14 mouse cellular contexts compared by ENCODE assay signal in the genomic region with DNA sequence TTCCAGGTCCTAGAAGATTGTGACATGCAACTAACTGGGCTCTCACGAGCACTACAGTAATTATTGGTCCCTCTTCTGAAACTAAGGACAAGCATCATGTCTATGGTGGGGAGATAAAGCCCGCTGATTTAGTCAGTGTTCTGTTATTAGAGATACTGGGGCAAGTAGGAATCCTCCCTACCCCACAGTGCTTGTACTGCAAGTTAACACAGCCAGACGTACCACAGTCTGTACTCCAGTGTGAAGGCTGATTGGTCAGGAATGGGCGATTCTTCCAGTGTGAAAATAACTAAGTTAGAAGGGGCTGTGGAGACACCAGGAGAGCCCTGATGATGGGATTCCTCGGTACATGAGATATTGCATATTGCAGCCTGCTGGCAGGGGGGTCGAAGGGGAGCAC. TPM values are rescaled to one million over a fixed set of nuclear protein-coding genes. Genes with fewer than 3 reads are reported as not detected.
DNase-seq lines count a peak whose midpoint lies in the region; ATAC-seq and TF ChIP-seq lines count a peak whose summit lies in the region.
"Had no signal": no experiment of that assay in that cellular context is flagged by ENCODE, and none has a peak within 500 bp of the region (broad histone marks: within the 10 kb centered on the region; RNA-seq: fewer than 3 reads in every experiment).

No protein-coding gene starts in this region.

- H3K4me1 ChIP-seq in heart, embryonic 15.5 days (replicated peaks) = peaks cover 27% of the 10 kb centered on the region
- H3K4me1 ChIP-seq in spleen, adult 2 months (ENCODE audit: control insufficient read depth, insufficient read depth, insufficient read length) = peaks cover 10% of the 10 kb centered on the region; the same call in 1 of the 2 replicates
- H3K4me1 ChIP-seq in liver, embryonic 14.5 days (replicated peaks; ENCODE audit: control insufficient read depth in 2 of 2, insufficient read depth in 2 of 2, low read length in 1 of 2) = peaks cover 12 to 26% of the 10 kb centered on the region in 2 experiments
- H3K4me1 ChIP-seq: embryonic facial prominence, embryonic 15.5 days; limb, embryonic 13.5 days; neural tube, embryonic 13.5 days had no signal

- no peaks in the 10 kb centered on the region for H3K9me3 ChIP-seq in heart, embryonic 15.5 days (replicated peaks)
- no peaks in the 10 kb centered on the region for H3K9me3 ChIP-seq in liver, embryonic 14.5 days (ENCODE audit: control insufficient read depth, low read length)
- H3K9me3 ChIP-seq: embryonic facial prominence, embryonic 15.5 days; limb, embryonic 13.5 days; neural tube, embryonic 13.5 days had no signal

- no peak overlapping the region for H3K9ac ChIP-seq in heart, embryonic 15.5 days
- H3K9ac ChIP-seq in liver, embryonic 14.5 days (replicated peaks) = peak overlapping the region; percentile 47
- H3K9ac ChIP-seq: embryonic facial prominence, embryonic 15.5 days; limb, embryonic 13.5 days; neural tube, embryonic 13.5 days had no signal

- peaks cover 57% of the 10 kb centered on the region for H3K36me3 ChIP-seq in heart, embryonic 15.5 days
- H3K36me3 ChIP-seq in spleen, adult 2 months (ENCODE audit: control insufficient read depth, insufficient read depth, low read length) = peaks cover 25% of the 10 kb centered on the region
- peaks cover 38% of the 10 kb centered on the region for H3K36me3 ChIP-seq in liver, embryonic 14.5 days (replicated peaks; ENCODE audit: control insufficient read depth, insufficient read depth, low read depth)

- ATAC-seq in heart, embryonic 15.5 days (replicated peaks; ENCODE audit: insufficient number of reproducible peaks, insufficient read depth, low FRiP score, low read depth) = no peak
- ATAC-seq in liver, embryonic 14.5 days (ENCODE audit: insufficient read depth) = peak; percentile 47; the same call in 1 of the 2 replicates

- no peak overlapping the region for H3K4me2 ChIP-seq in heart, embryonic 15.5 days
- H3K4me2 ChIP-seq in liver, embryonic 14.5 days (ENCODE audit: low read depth) = peak overlapping the region; percentile 59
- H3K4me2 ChIP-seq: embryonic facial prominence, embryonic 15.5 days; limb, embryonic 13.5 days; neural tube, embryonic 13.5 days had no signal

- H3K4me3 ChIP-seq in heart, embryonic 15.5 days = no peak overlapping the region
- no peak overlapping the region for H3K4me3 ChIP-seq in spleen, adult 2 months (ENCODE audit: extremely low read depth, insufficient read depth, insufficient read length)
- no peak overlapping the region for H3K4me3 ChIP-seq in liver, embryonic 14.5 days (ENCODE audit: insufficient read depth in 1 of 2, low read depth in 2 of 2, low read length in 2 of 2)
- H3K4me3 ChIP-seq: embryonic facial prominence, embryonic 15.5 days; left cerebral cortex, adult 2 months; limb, embryonic 13.5 days; neural tube, embryonic 13.5 days had no signal

- no peak for TF ChIP-seq POLR2A in spleen, adult 2 months (IDR thresholded peaks at IDR 0.05; ENCODE audit: low read depth, low read length)

- peak overlapping the region; percentile 47 for H3K27ac ChIP-seq in heart, embryonic 15.5 days
- 0 out of 2 replicates have a peak overlapping the region, but pooled peaks have one; percentile 34 for H3K27ac ChIP-seq in spleen, adult 2 months (ENCODE audit: insufficient read depth, low read length)
- H3K27ac ChIP-seq in liver, embryonic 14.5 days = peak overlapping the region; percentile 3; the same call in 1 of the 2 replicates
- H3K27ac ChIP-seq: embryonic facial prominence, embryonic 15.5 days; hindbrain, postnatal 0 days; left cerebral cortex, adult 2 months; limb, embryonic 13.5 days; neural tube, embryonic 13.5 days had no signal

- 63% methylated on average over 6 of the region's 6 CpGs for WGBS in heart, embryonic 15.5 days
- 79% methylated on average over 6 of the region's 6 CpGs for WGBS in spleen, adult 2 months
- WGBS in liver, embryonic 14.5 days (ENCODE audit: insufficient replicate concordance) = 39% methylated on average over 6 of the region's 6 CpGs

- no peak for TF ChIP-seq CTCF in spleen, adult 2 months (IDR thresholded peaks at IDR 0.05; ENCODE audit: extremely low read depth, insufficient read depth, insufficient read length, insufficient replicate concordance)
- TF ChIP-seq CTCF in liver, embryonic 14.5 days (IDR thresholded peaks at IDR 0.05; ENCODE audit: low read depth) = no peak

- no peak for TF ChIP-seq EP300 in liver, embryonic 14.5 days (IDR thresholded peaks at IDR 0.05; ENCODE audit: low read depth)

- H3K27me3 ChIP-seq in heart, embryonic 15.5 days = no peaks in the 10 kb centered on the region
- H3K27me3 ChIP-seq in spleen, adult 2 months (ENCODE audit: control insufficient read depth, insufficient read depth, low read length) = no peaks in the 10 kb centered on the region
- no peaks in the 10 kb centered on the region for H3K27me3 ChIP-seq in liver, embryonic 14.5 days (ENCODE audit: control insufficient read depth, insufficient read depth, low read length)
- H3K27me3 ChIP-seq: embryonic facial prominence, embryonic 15.5 days; limb, embryonic 13.5 days; neural tube, embryonic 13.5 days had no signal

- no peak for DNase-seq in heart, adult 11 months
- no peak for DNase-seq in spleen, adult 2 months (ENCODE audit: low read depth in 1 of 2, low spot score in 2 of 2)
- no peak for DNase-seq in spleen, postnatal 36 days (ENCODE audit: low spot score in 2 of 2)
- no peak for DNase-seq in liver, embryonic 14.5 days (ENCODE audit: low read depth in 3 of 3, low spot score in 3 of 3)
- no peak for DNase-seq in gastrocnemius, adult 18-20 months (ENCODE audit: low spot score)
- DNase-seq in adrenal gland, adult 8-10 months = no peak

RNA-seq across cellular contexts. Expression of a gene that starts 7.7 kb away (rescaled TPM):
- 33.5 and 40.2 TPM in 2 replicates for polyA plus RNA-seq in heart, embryonic 15.5 days (2015; fragmentation: Nextera tagmentation; extraction: Ambion mirVana)
- 6.6 and 7.7 TPM in 2 replicates for polyA plus RNA-seq in spleen, adult 2 months (2012; rRNA removed)
- polyA plus RNA-seq in liver, embryonic 14.5 days (2012; rRNA removed) = 16.6 and 28.2 TPM in 2 replicates
- polyA plus RNA-seq in liver, embryonic 14.5 days (2014; fragmentation: Nextera tagmentation; extraction: Ambion mirVana) = 51.1 and 52.4 TPM in 2 replicates
- total RNA-seq in gastrocnemius, adult 18-20 months (2021) = 10 to 100 TPM; 12.3 to 17.4 TPM
- total RNA-seq in adrenal gland, adult 8-10 months (2022) = 10 to 100 TPM; 21.6 to 27.2 (median 25.7) TPM

RNA-seq across cellular contexts. Expression of a gene that starts 7.8 kb away (rescaled TPM):
- polyA plus RNA-seq in heart, embryonic 15.5 days (2015; fragmentation: Nextera tagmentation; extraction: Ambion mirVana) = 8.9 and 10.5 TPM in 2 replicates
- 80.3 and 93.1 TPM in 2 replicates for polyA plus RNA-seq in spleen, adult 2 months (2012; rRNA removed)
- 31.6 and 32.7 TPM in 2 replicates for polyA plus RNA-seq in liver, embryonic 14.5 days (2012; rRNA removed)
- polyA plus RNA-seq in liver, embryonic 14.5 days (2014; fragmentation: Nextera tagmentation; extraction: Ambion mirVana) = 6.9 and 8.2 TPM in 2 replicates
- total RNA-seq in gastrocnemius, adult 18-20 months (2021) = 1 to 10 TPM; 5.4 to 7.3 TPM
- total RNA-seq in adrenal gland, adult 8-10 months (2022) = 10 to 100 TPM; 33.2 to 45.6 (median 40.9) TPM

RNA-seq across cellular contexts. Expression of a gene that starts 15.2 kb away (rescaled TPM):
- polyA plus RNA-seq in heart, embryonic 15.5 days (2015; fragmentation: Nextera tagmentation; extraction: Ambion mirVana) = 177 and 212 TPM in 2 replicates
- polyA plus RNA-seq in spleen, adult 2 months (2012; rRNA removed) = 0.29 and 0.42 TPM in 2 replicates
- polyA plus RNA-seq in liver, embryonic 14.5 days (2012; rRNA removed) = 0.12 and 0.27 TPM in 2 replicates
- 0.36 and 0.48 TPM in 2 replicates for polyA plus RNA-seq in liver, embryonic 14.5 days (2014; fragmentation: Nextera tagmentation; extraction: Ambion mirVana)
- 100 to 1,000 TPM; 411 to 558 TPM for total RNA-seq in gastrocnemius, adult 18-20 months (2021)
- 1 to 10 TPM in 3 of 4 experiments, under 1 TPM in 1; 0.98 to 2.5 (median 2.0) TPM for total RNA-seq in adrenal gland, adult 8-10 months (2022)
- total RNA-seq: left cerebral cortex, adult 2 months had no signal

RNA-seq across cellular contexts. Expression of a gene that starts 33.8 kb away (rescaled TPM):
- polyA plus RNA-seq in heart, embryonic 15.5 days (2015; fragmentation: Nextera tagmentation; extraction: Ambion mirVana) = 7.7 and 8.3 TPM in 2 replicates
- polyA plus RNA-seq in spleen, adult 2 months (2012; rRNA removed) = 107 and 121 TPM in 2 replicates
- 169 and 210 TPM in 2 replicates for polyA plus RNA-seq in liver, embryonic 14.5 days (2012; rRNA removed)
- polyA plus RNA-seq in liver, embryonic 14.5 days (2014; fragmentation: Nextera tagmentation; extraction: Ambion mirVana) = 168 and 176 TPM in 2 replicates
- total RNA-seq in gastrocnemius, adult 18-20 months (2021) = not detected
- under 1 TPM in 1 of 4 experiments, not detected in 3; 0.89 TPM for total RNA-seq in adrenal gland, adult 8-10 months (2022)
- total RNA-seq: gastrocnemius, adult 8-10 months; left cerebral cortex, adult 2 months had no signal

RNA-seq across cellular contexts. Expression of a gene that starts 37.2 kb away (rescaled TPM):
- 0.33 and 0.84 TPM in 2 replicates for polyA plus RNA-seq in heart, embryonic 15.5 days (2015; fragmentation: Nextera tagmentation; extraction: Ambion mirVana)
- polyA plus RNA-seq in spleen, adult 2 months (2012; rRNA removed) = 8.5 and 10.6 TPM in 2 replicates
- polyA plus RNA-seq in liver, embryonic 14.5 days (2012; rRNA removed) = 4.8 and 5.8 TPM in 2 replicates
- polyA plus RNA-seq in liver, embryonic 14.5 days (2014; fragmentation: Nextera tagmentation; extraction: Ambion mirVana) = 3.0 and 4.2 TPM in 2 replicates
- not detected for total RNA-seq in gastrocnemius, adult 18-20 months (2021)
- not detected for total RNA-seq in adrenal gland, adult 8-10 months (2022)
- total RNA-seq: gastrocnemius, adult 8-10 months had no signal
- polyA plus RNA-seq: embryonic facial prominence, embryonic 15.5 days; heart, postnatal 0 days had no signal

Comparison
In these comparisons a context has a peak if more than half of its experiments do, and no peak if none do; other contexts are left out.
1. RNA of a gene that starts 15.2 kb away (polyA plus RNA-seq): 177 to 212 TPM in heart, embryonic 15.5 days; 0.12 to 0.48 TPM in liver, embryonic 14.5 days and 0.29 to 0.42 TPM in spleen, adult 2 months; every median in the first group is over 100 times any median in the second.
2. Peak in every context shown above with its lines, with median percentiles within 50 percentile points of each other: H3K27ac ChIP-seq.